Comparison of ENCODE assay signal across 21 mouse cellular contexts in the genomic region with DNA sequence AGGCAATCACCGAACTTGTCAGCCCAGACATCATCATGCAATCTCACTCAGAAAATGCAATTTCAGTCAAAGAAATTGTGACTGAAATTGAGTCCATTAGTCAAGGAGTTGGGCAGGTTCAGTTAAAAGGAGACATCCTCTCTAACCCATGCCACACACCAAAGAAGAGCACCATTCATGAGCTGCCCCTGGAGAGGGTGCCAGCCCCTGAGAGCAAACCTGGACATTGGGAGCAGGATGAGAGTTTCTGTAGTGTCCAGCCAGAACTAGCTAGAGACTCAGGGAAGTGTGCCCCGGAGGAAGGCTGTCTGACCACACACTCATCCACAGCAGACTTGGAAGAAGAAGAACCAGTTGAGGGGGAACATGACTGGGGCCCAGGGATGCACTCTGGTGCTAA. TPM values are rescaled to one million over a fixed set of nuclear protein-coding genes. Genes with fewer than 3 reads are reported as not detected.
"Had no signal": no experiment of that assay in that cellular context is flagged by ENCODE, and none has a peak within 500 bp of the region (broad histone marks: within the 10 kb centered on the region; RNA-seq: fewer than 3 reads in every experiment).

No protein-coding gene starts in this region.

- H3K9ac ChIP-seq: liver, embryonic 12.5 days; liver, embryonic 14.5 days; lung, embryonic 14.5 days; midbrain, embryonic 12.5 days; neural tube, embryonic 13.5 days; neural tube, embryonic 15.5 days had no signal

- H3K4me2 ChIP-seq: liver, embryonic 12.5 days; lung, embryonic 14.5 days; midbrain, embryonic 12.5 days; neural tube, embryonic 13.5 days; neural tube, embryonic 15.5 days had no signal

- H3K27ac ChIP-seq: liver, embryonic 12.5 days; liver, embryonic 14.5 days; midbrain, embryonic 10.5 days; midbrain, embryonic 12.5 days; neural tube, embryonic 13.5 days; neural tube, embryonic 15.5 days had no signal

- H3K27me3 ChIP-seq: liver, embryonic 12.5 days; midbrain, embryonic 12.5 days; neural tube, embryonic 13.5 days; neural tube, embryonic 15.5 days had no signal

- DNase-seq: lung, embryonic 14.5 days; lung, postnatal 10 days; lung, postnatal 4 days; midbrain, embryonic 14.5 days; retina, postnatal 1 day; right cerebral cortex, adult 18-20 months; right cerebral cortex, postnatal 14 days; right cerebral cortex, postnatal 4 days; spleen, adult 18-20 months; thymus, adult 18-20 months; thymus, postnatal 14 days; thymus, postnatal 36 days had no signal

- H3K9me3 ChIP-seq: liver, embryonic 12.5 days; midbrain, embryonic 10.5 days; midbrain, embryonic 12.5 days; neural tube, embryonic 13.5 days; neural tube, embryonic 15.5 days had no signal

- H3K4me1 ChIP-seq: liver, embryonic 12.5 days; midbrain, embryonic 10.5 days; midbrain, embryonic 12.5 days; neural tube, embryonic 13.5 days; neural tube, embryonic 15.5 days had no signal

- ATAC-seq: liver, embryonic 12.5 days; midbrain, embryonic 16.5 days had no signal

- H3K4me3 ChIP-seq: liver, embryonic 12.5 days; midbrain, embryonic 10.5 days; midbrain, embryonic 12.5 days; myocyte; neural tube, embryonic 13.5 days; neural tube, embryonic 15.5 days had no signal

RNA-seq across cellular contexts. Expression of gene Coro6, which starts 8.8 kb away (rescaled TPM):
- polyA plus RNA-seq: liver, embryonic 12.5 days; midbrain, embryonic 10.5 days; thymus, postnatal 0 days had no signal
